Mouse (Mus musculus): Measurements from ENCODE around the gene Gm3373. TPM values are rescaled to one million over a fixed set of nuclear protein-coding genes. Genes with fewer than 3 reads are reported as not detected.
"Not testable (repeated sequence)": the region's sequence is repeated elsewhere in the genome, so short reads cannot be mapped to it uniquely, and the experiment has no call there.

The Gm3373 gene
- 0.60 and 0.74 TPM in 2 replicates for polyA plus RNA-seq (2012; rRNA removed)

GRCm38 (mm10) chr14:5741477-5741876 is at the start of gene Gm3373:
Gene Gm3373 (minus strand): TSS chr14:5741577.
- H3K4me1 ChIP-seq (ENCODE audit: control insufficient read depth, insufficient read depth, low read length); H3K27ac ChIP-seq (ENCODE audit: insufficient read depth, low read length); H3K4me3 ChIP-seq (replicated peaks; ENCODE audit: insufficient read depth, low read depth, low read length); H3K27me3 ChIP-seq (ENCODE audit: control insufficient read depth, insufficient read depth, low read length); DNase-seq: not testable (repeated sequence)
- whole genome bisulfite sequencing: no CpG with 5 or more reads among the region's 37 CpGs

- no CpG with 5 or more reads among the region's 2 CpGs for WGBS
- DNase-seq; H3K4me3 ChIP-seq (replicated peaks; ENCODE audit: insufficient read depth, low read depth, low read length): not testable (repeated sequence)
Measured at GRCm38 (mm10) chr14:5687357-5687756, 54.0 kb downstream of the Gm3373 start, which contains the start of gene Gm9603. Gene Gm9603 (minus strand): TSS chr14:5687457.

More at GRCm38 (mm10) chr14:5687357-5687756, 54.0 kb downstream of the Gm3373 start, which contains the start of gene Gm9603:
- H3K4me1 ChIP-seq (ENCODE audit: control insufficient read depth, insufficient read depth, low read length); H3K27me3 ChIP-seq (ENCODE audit: control insufficient read depth, insufficient read depth, low read length); H3K27ac ChIP-seq (ENCODE audit: insufficient read depth, low read length): not testable (repeated sequence)

Other genes starting within 250 kb of the Gm3373 start
- gene Gm3488, start 239.9 kb downstream of the Gm3373 start, polyA plus RNA-seq (2012; rRNA removed): 2.6 and 3.3 TPM in 2 replicates
- not detected in 2 replicates for gene Gm3532, start 203.1 kb downstream of the Gm3373 start, polyA plus RNA-seq (2012; rRNA removed)
- gene Gm8265, start 108.5 kb downstream of the Gm3373 start, polyA plus RNA-seq (2012; rRNA removed): not detected in 2 replicates
- gene Gm9603, start 54.1 kb downstream of the Gm3373 start, polyA plus RNA-seq (2012; rRNA removed): not detected in 2 replicates
- 1.2 and 1.4 TPM in 2 replicates for gene Gm3383, start 66.4 kb upstream of the Gm3373 start, polyA plus RNA-seq (2012; rRNA removed)
- gene Gm3424, start 88.8 kb upstream of the Gm3373 start, polyA plus RNA-seq (2012; rRNA removed): not detected in 2 replicates
- gene Gm8237, start 138.8 kb upstream of the Gm3373 start, polyA plus RNA-seq (2012; rRNA removed): 0.65 and 0.80 TPM in 2 replicates
- gene Gm3248, start 220.2 kb upstream of the Gm3373 start, polyA plus RNA-seq (2012; rRNA removed): 2.2 and 2.9 TPM in 2 replicates
- not detected in 2 replicates for gene Gm3453, start 237.6 kb upstream of the Gm3373 start, polyA plus RNA-seq (2012; rRNA removed)

Data from cerebellum, adult 2 months (tissue).